Mouse (Mus musculus): Measurements from ENCODE around the gene Mbtd1. TPM values are rescaled to one million over a fixed set of nuclear protein-coding genes. Genes with fewer than 3 reads are reported as not detected.
A peak's percentile ranks its signal among the peaks of the same experiment; 100 is the strongest.

Mbtd1 gene
- polyA plus RNA-seq, 1 experiment from 2014 or later = 50.2 TPM

DNA sequence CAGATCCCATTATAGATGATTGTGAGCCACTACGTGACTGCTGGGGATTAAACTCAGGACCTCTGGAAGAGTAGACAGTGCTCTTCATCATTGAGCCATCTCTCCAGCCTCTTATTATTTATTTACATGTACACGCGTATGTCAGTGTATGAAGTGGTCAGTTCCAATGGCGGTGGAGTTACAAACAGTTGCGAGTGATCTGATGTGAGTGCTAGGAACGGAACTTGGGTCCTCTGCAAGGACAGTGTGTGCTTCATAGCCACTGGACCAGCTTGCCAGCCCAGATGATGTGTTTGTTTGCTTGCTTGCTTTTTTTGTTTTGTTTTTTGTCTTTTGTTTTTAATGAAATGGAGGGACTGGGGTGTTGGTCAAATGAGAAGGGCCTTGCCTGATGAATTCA is 83.5 kb downstream of the Mbtd1 start:
- no peak for ATAC-seq (ENCODE audit: low FRiP score, low read depth)
- Histone ChIP-seq H3K36me3 (peaks cover 17% of the 10 kb centered on the region), H3K27ac (replicated peaks) (no peak overlapping the region), H3K4me3 (no peak overlapping the region), H3K4me1 (peaks cover 15% of the 10 kb centered on the region), H3K9me3 (no peaks in the 10 kb centered on the region), H3K9ac (replicated peaks) (no peak overlapping the region), H3K4me2 (replicated peaks) (no peak overlapping the region), H3K27me3 (no peaks in the 10 kb centered on the region)
- 94% methylated on average over 6 of the region's 6 CpGs for WGBS

- 55% methylated on average over 1 of the region's 1 CpGs for WGBS
- Histone ChIP-seq H3K4me3 (no peak overlapping the region), H3K9ac (replicated peaks) (no peak overlapping the region), H3K4me1 (peaks cover 15% of the 10 kb centered on the region), H3K36me3 (peaks cover 13% of the 10 kb centered on the region), H3K9me3 (no peaks in the 10 kb centered on the region), H3K27ac (replicated peaks) (no peak overlapping the region), H3K4me2 (replicated peaks) (no peak overlapping the region), H3K27me3 (no peaks in the 10 kb centered on the region)
- no peak for ATAC-seq (ENCODE audit: low FRiP score, low read depth)
Measured at GRCm38 (mm10) chr11:93969799-93970198, 84.1 kb downstream of the Mbtd1 start.

DNA sequence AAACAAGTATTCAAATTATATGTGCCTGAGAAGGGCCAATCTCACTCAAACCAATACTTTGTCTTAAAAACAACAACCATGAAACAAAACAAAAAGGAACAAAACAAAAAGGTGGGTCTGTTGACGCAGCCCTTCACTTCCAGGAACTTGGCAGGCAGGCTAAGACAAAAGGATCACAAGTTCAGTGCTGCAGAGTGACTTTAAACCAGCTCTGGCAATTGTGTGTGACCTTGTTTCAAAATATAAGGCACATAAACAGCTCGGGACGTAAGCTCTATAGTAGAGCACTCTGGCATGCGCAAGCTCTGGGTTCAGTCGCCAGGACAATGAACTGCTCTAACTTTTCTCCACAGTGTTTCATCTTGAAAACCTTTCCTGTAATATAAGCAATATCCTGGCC is 87.3 kb downstream of the Mbtd1 start:
- Histone ChIP-seq H3K9me3 (no peaks in the 10 kb centered on the region), H3K27ac (replicated peaks) (no peak overlapping the region), H3K36me3 (no peaks in the 10 kb centered on the region), H3K4me2 (replicated peaks) (no peak overlapping the region), H3K9ac (replicated peaks) (no peak overlapping the region), H3K27me3 (no peaks in the 10 kb centered on the region), H3K4me1 (peaks cover 7% of the 10 kb centered on the region), H3K4me3 (no peak overlapping the region)
- no peak for ATAC-seq (ENCODE audit: low FRiP score, low read depth)
- 90% methylated on average over 5 of the region's 5 CpGs for WGBS

GRCm38 (mm10) chr11:93979502-93980049 is 93.9 kb downstream of the Mbtd1 start:
- H3K4me3 ChIP-seq = no peak overlapping the region
- H3K4me2 ChIP-seq (replicated peaks) = no peak overlapping the region
- H3K27ac ChIP-seq (replicated peaks) = no peak overlapping the region
- ATAC-seq (ENCODE audit: low FRiP score, low read depth) = no peak
- WGBS = 74% methylated on average over 6 of the region's 6 CpGs
- H3K36me3 ChIP-seq = no peaks in the 10 kb centered on the region
- no peaks in the 10 kb centered on the region for H3K4me1 ChIP-seq
- no peak overlapping the region for H3K9ac ChIP-seq (replicated peaks)
- H3K9me3 ChIP-seq = no peaks in the 10 kb centered on the region
- H3K27me3 ChIP-seq = peaks cover 3% of the 10 kb centered on the region; the same call in 1 of the 2 replicates

DNA sequence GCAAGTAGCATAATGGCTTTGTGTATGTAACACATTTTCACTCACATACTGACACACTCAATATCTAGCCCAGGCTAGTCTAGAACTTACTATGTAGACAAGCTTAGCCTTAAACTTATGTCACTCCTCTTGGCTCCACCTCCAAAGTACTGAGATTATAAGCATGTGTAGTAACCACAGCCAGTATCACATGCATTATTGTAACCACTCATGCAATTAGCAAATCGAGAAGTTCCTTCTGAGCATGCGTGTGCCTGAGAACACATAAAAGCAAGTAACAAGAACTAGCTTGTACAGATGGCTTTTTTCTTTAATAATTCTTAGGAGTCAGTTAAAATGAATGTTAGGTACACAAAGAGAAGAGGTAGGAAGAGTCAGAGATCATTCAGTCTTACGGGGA is 99.0 kb downstream of the Mbtd1 start:
- no peak for ATAC-seq (ENCODE audit: low FRiP score, low read depth)

GRCm38 (mm10) chr11:93985265-93985664 is 99.6 kb downstream of the Mbtd1 start:
- no peak for ATAC-seq (ENCODE audit: low FRiP score, low read depth)
- Histone ChIP-seq H3K27me3 (peaks cover 3% of the 10 kb centered on the region; the same call in 1 of the 2 replicates), H3K9ac (replicated peaks) (no peak overlapping the region), H3K9me3 (no peaks in the 10 kb centered on the region), H3K4me2 (replicated peaks) (no peak overlapping the region), H3K36me3 (no peaks in the 10 kb centered on the region), H3K4me1 (no peaks in the 10 kb centered on the region), H3K27ac (replicated peaks) (no peak overlapping the region), H3K4me3 (no peak overlapping the region)
- WGBS = 94% methylated on average over 5 of the region's 5 CpGs

More for the DNA sequence above, 99.0 kb downstream of the Mbtd1 start:
- Histone ChIP-seq H3K9ac (replicated peaks) (no peak overlapping the region), H3K4me2 (replicated peaks) (no peak overlapping the region), H3K4me1 (no peaks in the 10 kb centered on the region), H3K36me3 (no peaks in the 10 kb centered on the region), H3K4me3 (no peak overlapping the region), H3K27me3 (peaks cover 3% of the 10 kb centered on the region; the same call in 1 of the 2 replicates), H3K9me3 (no peaks in the 10 kb centered on the region), H3K27ac (replicated peaks) (no peak overlapping the region)
- WGBS = 89% methylated on average over 3 of the region's 3 CpGs

- no peak overlapping the region for H3K9ac ChIP-seq (replicated peaks)
- no peak overlapping the region for H3K27ac ChIP-seq (replicated peaks)
- H3K27me3 ChIP-seq = peaks cover 3% of the 10 kb centered on the region; the same call in 1 of the 2 replicates
- H3K4me1 ChIP-seq = no peaks in the 10 kb centered on the region
- H3K36me3 ChIP-seq = no peaks in the 10 kb centered on the region
- H3K4me2 ChIP-seq (replicated peaks) = no peak overlapping the region
- no peak overlapping the region for H3K4me3 ChIP-seq
- H3K9me3 ChIP-seq = no peaks in the 10 kb centered on the region
- ATAC-seq (ENCODE audit: low FRiP score, low read depth) = no peak
Measured at GRCm38 (mm10) chr11:93986298-93986697, 100.6 kb downstream of the Mbtd1 start.

DNA sequence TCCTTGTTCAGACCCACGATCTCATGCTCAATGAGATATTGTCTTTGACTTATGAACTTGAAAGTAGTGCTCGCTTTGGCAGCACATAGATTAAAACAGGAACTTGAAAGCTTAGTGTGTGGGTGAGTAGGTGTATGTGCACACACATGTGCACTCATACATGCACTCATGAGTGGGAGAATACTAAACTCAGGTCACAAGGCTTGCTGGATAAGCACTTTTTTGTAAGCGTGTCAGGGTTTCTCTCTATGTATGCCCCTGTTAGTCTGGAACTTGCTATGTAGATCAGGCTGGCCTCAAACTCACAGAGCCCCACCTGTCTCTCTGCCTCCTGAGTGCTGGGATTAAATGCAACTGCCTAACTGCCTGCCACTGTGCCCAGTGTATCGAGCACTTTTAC is 101.4 kb downstream of the Mbtd1 start:
- Histone ChIP-seq H3K4me1 (no peaks in the 10 kb centered on the region), H3K4me2 (replicated peaks) (no peak overlapping the region), H3K9ac (replicated peaks) (no peak overlapping the region), H3K4me3 (no peak overlapping the region), H3K27me3 (peaks cover 3% of the 10 kb centered on the region; the same call in 1 of the 2 replicates), H3K9me3 (no peaks in the 10 kb centered on the region), H3K36me3 (no peaks in the 10 kb centered on the region), H3K27ac (replicated peaks) (no peak overlapping the region)
- ATAC-seq (ENCODE audit: low FRiP score, low read depth) = no peak
- whole genome bisulfite sequencing = 81% methylated on average over 4 of the region's 4 CpGs

DNA sequence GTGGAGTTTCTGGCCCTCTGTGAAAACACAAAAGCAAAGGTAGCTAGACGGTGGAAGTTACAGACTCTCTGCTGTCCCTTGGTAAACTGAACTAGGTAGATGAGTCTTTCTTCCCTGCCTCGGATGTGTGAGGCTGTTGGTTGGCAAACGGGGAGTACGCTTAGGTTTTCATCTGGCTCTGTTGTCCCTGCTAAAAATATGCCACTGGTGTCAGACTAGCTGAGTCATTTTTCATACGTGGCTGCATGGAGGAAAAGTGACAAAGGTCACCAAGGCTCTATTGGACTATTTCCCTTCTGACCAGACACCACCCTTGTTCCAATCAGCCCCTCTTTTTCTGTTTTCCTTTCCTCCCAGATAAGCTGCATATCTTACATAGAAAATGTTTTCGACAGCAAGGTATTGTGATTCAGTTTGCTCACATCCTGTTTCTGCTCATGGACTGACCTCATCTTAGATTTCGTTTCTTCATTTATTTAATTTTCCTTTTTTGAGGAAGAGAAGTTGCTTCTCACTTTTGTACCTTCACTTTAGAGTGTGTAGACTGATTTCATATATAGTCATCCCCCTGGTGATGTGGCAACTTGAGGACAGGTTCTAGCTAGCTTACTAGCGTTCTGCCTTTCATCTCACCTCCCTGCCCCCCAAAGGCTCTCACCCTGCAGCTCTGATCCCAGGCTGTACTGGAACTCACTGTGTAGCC is 102.1 kb downstream of the Mbtd1 start:
- no peak overlapping the region for H3K27ac ChIP-seq (replicated peaks)
- H3K4me1 ChIP-seq = no peaks in the 10 kb centered on the region
- no peak overlapping the region for H3K4me2 ChIP-seq (replicated peaks)
- no peak overlapping the region for H3K4me3 ChIP-seq
- 77% methylated on average over 8 of the region's 8 CpGs for WGBS
- H3K36me3 ChIP-seq = no peaks in the 10 kb centered on the region
- no peak overlapping the region for H3K9ac ChIP-seq (replicated peaks)
- H3K27me3 ChIP-seq = peaks cover 3% of the 10 kb centered on the region; the same call in 1 of the 2 replicates
- no peak for ATAC-seq (ENCODE audit: low FRiP score, low read depth)
- no peaks in the 10 kb centered on the region for H3K9me3 ChIP-seq

DNA sequence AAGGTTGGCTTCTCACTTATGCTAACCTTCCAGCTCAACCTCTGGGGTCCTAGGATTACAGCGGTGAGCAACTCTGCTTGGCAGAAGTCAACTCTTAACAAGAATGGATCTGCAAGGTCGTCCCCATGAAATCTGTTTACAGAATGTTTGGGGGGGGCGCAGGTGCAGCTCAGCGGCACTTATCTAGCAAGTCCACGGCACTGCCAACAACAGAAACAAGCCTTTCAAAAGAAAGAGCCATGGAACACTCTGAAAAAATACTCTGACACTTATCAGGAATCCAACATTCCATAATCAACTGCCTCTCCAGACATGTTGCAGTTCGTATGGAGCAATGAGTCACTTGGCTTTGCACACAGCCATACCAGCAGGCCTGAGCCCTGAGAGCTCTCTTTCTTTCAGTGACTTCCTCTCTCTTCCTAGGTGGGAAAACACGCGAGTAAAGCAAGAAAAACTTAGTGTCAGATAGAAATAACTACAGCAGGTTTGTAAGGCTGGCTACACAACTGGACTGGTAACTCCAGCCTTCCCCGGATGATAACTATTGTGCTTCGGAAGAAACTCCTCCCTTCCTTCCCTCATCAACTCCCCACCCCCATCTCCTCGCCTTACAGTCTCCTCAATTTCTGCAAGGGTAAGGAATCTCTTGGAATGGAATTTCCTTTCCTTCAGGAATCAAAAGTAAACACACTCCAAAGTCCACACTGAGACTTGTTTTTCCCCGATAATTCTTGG is 102.8 kb downstream of the Mbtd1 start:
- no peaks in the 10 kb centered on the region for H3K27me3 ChIP-seq
- no peaks in the 10 kb centered on the region for H3K9me3 ChIP-seq
- no peak overlapping the region for H3K4me2 ChIP-seq (replicated peaks)
- H3K27ac ChIP-seq (replicated peaks) = no peak overlapping the region
- no peaks in the 10 kb centered on the region for H3K36me3 ChIP-seq
- WGBS = 76% methylated on average over 12 of the region's 12 CpGs
- no peak for ATAC-seq (ENCODE audit: low FRiP score, low read depth)
- H3K9ac ChIP-seq (replicated peaks) = no peak overlapping the region
- H3K4me1 ChIP-seq = no peaks in the 10 kb centered on the region
- H3K4me3 ChIP-seq = no peak overlapping the region

GRCm38 (mm10) chr11:93994531-93994930 is 108.9 kb downstream of the Mbtd1 start:
- H3K4me3 ChIP-seq = peak overlapping the region; percentile 93; the same call in 1 of the 2 replicates
- H3K9me3 ChIP-seq = no peaks in the 10 kb centered on the region
- no peaks in the 10 kb centered on the region for H3K27me3 ChIP-seq
- 0 out of 2 replicates have a peak overlapping the region, but pooled peaks have one; percentile 11 for H3K9ac ChIP-seq (replicated peaks)
- H3K4me2 ChIP-seq (replicated peaks) = peak overlapping the region; percentile 97
- 67% methylated on average over 5 of the region's 5 CpGs for WGBS
- no peaks in the 10 kb centered on the region for H3K36me3 ChIP-seq
- no peak overlapping the region; the same call in 1 of the 2 replicates for H3K27ac ChIP-seq (replicated peaks)
- ATAC-seq (ENCODE audit: low FRiP score, low read depth) = no peak
- H3K4me1 ChIP-seq = peaks cover 29% of the 10 kb centered on the region

DNA sequence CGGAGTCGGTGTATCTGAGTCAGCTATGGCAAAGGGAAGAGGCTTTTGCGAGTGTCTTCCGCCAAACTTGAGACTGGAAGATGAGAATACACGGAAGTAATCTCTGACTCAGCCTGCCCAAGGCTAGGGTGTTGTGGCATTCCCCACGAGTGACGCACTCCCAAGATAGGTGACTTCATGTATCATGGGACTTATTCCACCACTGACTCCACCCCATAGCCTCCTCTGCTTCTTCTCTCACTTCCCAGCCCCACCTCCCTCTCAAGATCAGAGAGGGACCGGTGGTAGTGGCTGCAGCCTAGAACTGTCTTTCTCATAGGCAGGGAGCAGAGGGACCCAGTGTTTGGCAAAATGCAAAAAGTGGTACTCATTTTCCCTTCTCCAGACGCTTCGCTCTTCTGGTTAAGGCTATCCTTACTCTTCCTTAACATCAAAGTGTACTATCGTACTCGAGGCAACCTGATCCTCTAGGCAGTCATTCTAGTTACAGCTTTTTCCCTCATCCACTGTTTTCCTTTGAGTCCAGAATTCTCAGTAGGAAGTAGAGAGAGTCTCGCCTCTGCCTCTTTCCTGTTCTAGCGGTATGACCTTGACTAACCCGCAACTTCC is 109.6 kb downstream of the Mbtd1 start:
- peak overlapping the region; percentile 93 for H3K4me3 ChIP-seq
- H3K4me1 ChIP-seq = peaks cover 29% of the 10 kb centered on the region
- no peaks in the 10 kb centered on the region for H3K9me3 ChIP-seq
- H3K27ac ChIP-seq (replicated peaks) = peak overlapping the region; percentile 94
- H3K36me3 ChIP-seq = no peaks in the 10 kb centered on the region
- peak overlapping the region; percentile 56 for H3K9ac ChIP-seq (replicated peaks)
- ATAC-seq (ENCODE audit: low FRiP score, low read depth) = peak; percentile 11
- H3K27me3 ChIP-seq = no peaks in the 10 kb centered on the region
- peak overlapping the region; percentile 97 for H3K4me2 ChIP-seq (replicated peaks)
- 11% methylated on average over 15 of the region's 15 CpGs for WGBS
